8 mouse cellular contexts compared by ENCODE assay signal in the genomic region with DNA sequence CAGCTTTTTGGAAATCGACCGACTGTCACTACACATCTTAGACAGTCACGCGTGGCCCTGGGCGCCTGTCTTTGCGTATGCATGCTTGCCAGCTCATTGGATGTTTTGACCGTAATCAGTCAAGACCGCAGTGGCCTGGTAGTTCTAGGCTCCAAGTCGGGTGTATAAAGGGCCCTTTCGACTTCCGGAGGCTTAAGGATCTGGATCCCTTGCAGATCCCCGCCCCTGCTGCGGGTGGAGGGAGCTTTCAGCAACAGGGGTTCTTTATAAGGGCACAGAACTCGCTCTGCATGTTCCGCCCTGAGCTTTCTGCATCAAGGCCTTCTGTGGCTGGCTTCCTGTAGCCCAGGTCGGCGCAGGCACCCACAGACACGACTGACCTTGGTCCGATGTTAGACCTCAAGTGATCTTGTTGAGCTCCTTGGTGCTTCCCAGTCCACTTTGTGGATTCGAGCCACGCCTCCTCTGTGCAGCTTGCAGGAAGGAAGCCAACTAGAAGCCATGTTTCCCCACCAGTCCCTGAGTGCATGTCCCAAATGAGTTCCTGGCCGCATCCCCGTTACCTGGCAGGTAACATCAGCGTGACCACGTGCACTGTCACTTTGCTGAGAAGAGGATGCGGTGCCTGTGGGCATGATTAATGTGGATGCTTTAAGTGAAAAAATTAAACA. TPM values are rescaled to one million over a fixed set of nuclear protein-coding genes. Genes with fewer than 3 reads are reported as not detected.
DNase-seq lines count a peak whose midpoint lies in the region; ATAC-seq lines count a peak whose summit lies in the region.

Gene Bzw2, minus strand, starts transcription at position 443 of the 671 bp plus-strand sequence.

- peak within 1 kb of the TSS; percentile 82 for H3K9ac ChIP-seq in intestine, embryonic 14.5 days (ENCODE audit: low read length)

- H3K4me3 ChIP-seq in intestine, embryonic 14.5 days (ENCODE audit: low read depth, low read length): peak within 1 kb of the TSS; percentile 86

- ATAC-seq in intestine, embryonic 14.5 days (replicated peaks; ENCODE audit: low FRiP score, low TSS enrichment, low read depth): peak; percentile 41
- peak; percentile 66 for ATAC-seq in megakaryocyte-erythroid progenitor cell, adult 5-6 weeks (replicated peaks; ENCODE audit: low FRiP score, low TSS enrichment, poor library complexity, severe bottlenecking)

- no peaks in the 10 kb centered on the region for H3K27me3 ChIP-seq in intestine, embryonic 14.5 days (replicated peaks; ENCODE audit: control insufficient read depth, insufficient read depth, low read length)

- H3K36me3 ChIP-seq in intestine, embryonic 14.5 days (ENCODE audit: control insufficient read depth, insufficient read depth, low read length): 0 out of 2 replicates have a peak, but pooled peaks cover 2% of the 10 kb centered on the region

- peak; percentile 84 for DNase-seq in adrenal gland, adult 2 months
- peak; percentile 77 for DNase-seq in embryo, embryonic 11 days
- DNase-seq in gastrocnemius, postnatal 25 days: peak; percentile 67
- DNase-seq in intestine, embryonic 14.5 days (ENCODE audit: low spot score): peak; percentile 91
- peak; percentile 52 to 64 for DNase-seq in left cerebral cortex, postnatal 14 days (ENCODE audit: low spot score in 2 of 2)
- peak; percentile 61 for DNase-seq in right cerebral cortex, postnatal 25 days
- DNase-seq in urinary bladder, postnatal 4 days (ENCODE audit: low spot score in 2 of 2): peak; percentile 66 to 73

- H3K9me3 ChIP-seq in intestine, embryonic 14.5 days (ENCODE audit: control insufficient read depth, low read length): no peaks in the 10 kb centered on the region

- H3K4me1 ChIP-seq in intestine, embryonic 14.5 days (replicated peaks; ENCODE audit: control insufficient read depth, insufficient read depth, low read length): peaks cover 20% of the 10 kb centered on the region

- H3K27ac ChIP-seq in intestine, embryonic 14.5 days (ENCODE audit: low read depth): peak within 1 kb of the TSS; percentile 89

- WGBS in intestine, embryonic 14.5 days: 1% methylated on average over 26 of the region's 26 CpGs

- H3K4me2 ChIP-seq in intestine, embryonic 14.5 days (ENCODE audit: low read length): peak within 1 kb of the TSS; percentile 68

- intact Hi-C loops in left cerebral cortex, postnatal 14 days (cut with DNase I): loop anchor here (5.0 to 10.0 kb wide), 2 partner anchors 113 to 260 kb away; partner anchors contain the start of gene Tspan13

RNA-seq across cellular contexts. Expression of gene Bzw2, which starts in this region (rescaled TPM):
- total RNA-seq in adrenal gland, adult 2 months (2021): 10 to 100 TPM; 21.8 to 22.4 TPM
- 1.6 and 2.1 TPM in 2 replicates for polyA plus RNA-seq in adrenal gland, adult 2 months (2012; rRNA removed)
- total RNA-seq in gastrocnemius, postnatal 25 days (2021): 100 to 1,000 TPM in 1 of 2 experiments, 10 to 100 TPM in 1; 83.3 to 127 TPM
- polyA plus RNA-seq in intestine, embryonic 14.5 days (2014; fragmentation: Nextera tagmentation; extraction: Ambion mirVana): 235 and 249 TPM in 2 replicates
- total RNA-seq in left cerebral cortex, postnatal 14 days (2021): 10 to 100 TPM; 72.2 to 78.2 TPM
- 108 and 137 TPM in 2 replicates for total RNA-seq in megakaryocyte-erythroid progenitor cell, adult 5-6 weeks (2014; fragmentation: Nextera tagmentation)
- 121 and 132 TPM in 2 replicates for total RNA-seq in megakaryocyte-erythroid progenitor cell, adult 5-6 weeks (2017)

Comparison
In these comparisons a context has a peak if more than half of its experiments do, and no peak if none do; other contexts are left out.
1. Peak in every context shown above with its lines: DNase-seq, ATAC-seq, H3K4me3 ChIP-seq and H3K27ac ChIP-seq.
2. RNA of gene Bzw2 (polyA plus RNA-seq): 235 to 249 TPM in intestine, embryonic 14.5 days; 1.6 to 2.1 TPM in adrenal gland, adult 2 months; every median in the first group is over 10 times any median in the second.